Mouse (Mus musculus): Measurements from ENCODE around the gene Mylpf. TPM values are rescaled to one million over a fixed set of nuclear protein-coding genes. Genes with fewer than 3 reads are reported as not detected.

The Mylpf gene
- polyA plus RNA-seq, 1 experiment from 2014 or later: 12.6 TPM

DNA sequence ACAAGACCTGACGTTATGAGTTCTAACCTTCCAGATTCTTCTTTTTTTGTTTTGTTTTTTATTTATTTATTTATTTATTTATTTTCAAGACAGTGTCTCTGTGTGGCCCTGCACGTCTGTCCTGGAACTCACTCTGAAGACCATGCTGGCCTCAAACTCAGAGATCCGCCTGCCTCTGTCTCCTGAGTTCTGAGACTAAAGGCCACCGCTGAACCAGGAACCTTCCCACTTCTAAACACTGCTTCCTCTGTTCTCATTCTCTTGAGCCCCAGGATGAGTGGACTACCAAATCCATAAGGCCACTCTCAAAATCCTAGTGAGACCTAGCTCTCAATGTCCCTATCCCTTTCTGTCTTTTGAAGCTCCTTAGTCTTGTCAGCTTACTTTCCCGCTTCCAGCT, 1.2 kb downstream of the Mylpf start:
- WGBS: 81% methylated on average over 5 of the region's 5 CpGs
- Histone ChIP-seq H3K4me3 (no peak overlapping the region), H3K9me3 (no peaks in the 10 kb centered on the region), H3K36me3 (0 out of 2 replicates have a peak, but pooled peaks cover 7% of the 10 kb centered on the region), H3K27me3 (peaks cover 13% of the 10 kb centered on the region), H3K4me2 (replicated peaks) (peak overlapping the region; percentile 64), H3K27ac (replicated peaks) (peak overlapping the region; percentile 84), H3K9ac (replicated peaks) (peak overlapping the region; percentile 35; the same call in 1 of the 2 replicates), H3K4me1 (peaks cover 28% of the 10 kb centered on the region)
- no peak for ATAC-seq (ENCODE audit: low FRiP score, low read depth)

DNA sequence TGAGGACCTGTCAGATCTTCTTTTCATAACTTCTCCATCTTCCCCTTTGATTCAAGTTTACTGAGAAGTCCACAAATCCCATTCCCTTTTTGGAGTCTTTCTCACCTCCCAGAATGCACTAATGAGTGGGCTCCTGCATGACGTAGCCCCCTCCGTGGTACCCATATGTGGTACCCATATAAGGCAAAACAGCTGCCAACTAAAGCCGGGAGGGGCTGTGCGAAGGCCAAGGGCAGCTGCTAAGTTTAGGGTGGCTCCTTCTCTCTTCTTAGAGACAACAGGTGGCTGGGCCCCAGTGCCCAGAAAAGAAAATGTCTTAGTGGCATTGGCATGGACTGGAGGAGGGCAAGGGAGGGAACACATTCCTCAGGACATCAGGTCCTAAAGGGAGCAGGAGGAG, 1.6 kb downstream of the Mylpf start:
- no peak overlapping the region for H3K9ac ChIP-seq (replicated peaks)
- H3K9me3 ChIP-seq: no peaks in the 10 kb centered on the region
- peaks cover 24% of the 10 kb centered on the region for H3K4me1 ChIP-seq
- H3K36me3 ChIP-seq: 0 out of 2 replicates have a peak, but pooled peaks cover 3% of the 10 kb centered on the region
- peaks cover 16% of the 10 kb centered on the region for H3K27me3 ChIP-seq
- ATAC-seq (ENCODE audit: low FRiP score, low read depth): no peak
- H3K27ac ChIP-seq (replicated peaks): no peak overlapping the region
- 92% methylated on average over 4 of the region's 4 CpGs for WGBS
- no peak overlapping the region for H3K4me2 ChIP-seq (replicated peaks)
- no peak overlapping the region for H3K4me3 ChIP-seq

DNA sequence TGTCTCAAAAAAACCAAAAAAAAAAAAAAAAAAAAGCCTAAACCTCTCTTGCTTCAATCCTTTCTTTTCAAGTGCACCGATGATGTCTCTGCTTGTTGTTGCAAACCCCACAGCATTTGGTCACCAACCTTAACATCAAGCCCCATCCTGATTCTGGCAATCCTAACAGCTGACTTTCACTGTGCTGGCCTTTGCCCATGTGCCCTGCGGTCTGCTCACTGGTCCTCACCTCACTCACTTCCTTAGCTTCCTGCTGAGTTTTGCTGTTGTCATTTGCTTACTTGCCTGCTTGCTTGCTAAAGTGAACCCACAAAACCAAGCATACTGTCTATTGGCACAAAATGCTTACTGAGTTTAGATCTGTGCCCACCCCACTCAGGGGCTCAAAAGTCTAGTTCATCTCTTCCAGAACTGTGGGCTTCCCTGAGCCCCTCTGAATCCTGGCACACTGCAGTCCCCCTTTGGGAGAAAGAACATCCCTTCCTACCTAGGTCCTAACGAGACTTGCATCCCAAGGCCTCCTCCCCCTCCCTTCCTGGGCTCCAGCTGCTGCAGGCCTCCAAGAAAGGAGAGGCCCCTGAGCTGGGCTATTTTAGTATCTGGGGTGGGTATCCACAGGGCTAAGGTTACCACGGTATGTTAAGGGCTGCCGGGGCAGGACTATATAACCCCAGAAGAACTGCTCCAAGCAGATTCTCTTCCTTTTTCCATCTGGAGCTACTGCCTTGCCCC, 2.5 kb downstream of the Mylpf start:
- H3K4me2 ChIP-seq (replicated peaks): no peak overlapping the region
- no peaks in the 10 kb centered on the region for H3K9me3 ChIP-seq
- no peaks in the 10 kb centered on the region for H3K36me3 ChIP-seq
- H3K27me3 ChIP-seq: peaks cover 18% of the 10 kb centered on the region
- peaks cover 18% of the 10 kb centered on the region for H3K4me1 ChIP-seq
- H3K9ac ChIP-seq (replicated peaks): no peak overlapping the region
- 76% methylated on average over 5 of the region's 5 CpGs for WGBS
- H3K27ac ChIP-seq (replicated peaks): no peak overlapping the region
- H3K4me3 ChIP-seq: no peak overlapping the region
- no peak for ATAC-seq (ENCODE audit: low FRiP score, low read depth)

DNA sequence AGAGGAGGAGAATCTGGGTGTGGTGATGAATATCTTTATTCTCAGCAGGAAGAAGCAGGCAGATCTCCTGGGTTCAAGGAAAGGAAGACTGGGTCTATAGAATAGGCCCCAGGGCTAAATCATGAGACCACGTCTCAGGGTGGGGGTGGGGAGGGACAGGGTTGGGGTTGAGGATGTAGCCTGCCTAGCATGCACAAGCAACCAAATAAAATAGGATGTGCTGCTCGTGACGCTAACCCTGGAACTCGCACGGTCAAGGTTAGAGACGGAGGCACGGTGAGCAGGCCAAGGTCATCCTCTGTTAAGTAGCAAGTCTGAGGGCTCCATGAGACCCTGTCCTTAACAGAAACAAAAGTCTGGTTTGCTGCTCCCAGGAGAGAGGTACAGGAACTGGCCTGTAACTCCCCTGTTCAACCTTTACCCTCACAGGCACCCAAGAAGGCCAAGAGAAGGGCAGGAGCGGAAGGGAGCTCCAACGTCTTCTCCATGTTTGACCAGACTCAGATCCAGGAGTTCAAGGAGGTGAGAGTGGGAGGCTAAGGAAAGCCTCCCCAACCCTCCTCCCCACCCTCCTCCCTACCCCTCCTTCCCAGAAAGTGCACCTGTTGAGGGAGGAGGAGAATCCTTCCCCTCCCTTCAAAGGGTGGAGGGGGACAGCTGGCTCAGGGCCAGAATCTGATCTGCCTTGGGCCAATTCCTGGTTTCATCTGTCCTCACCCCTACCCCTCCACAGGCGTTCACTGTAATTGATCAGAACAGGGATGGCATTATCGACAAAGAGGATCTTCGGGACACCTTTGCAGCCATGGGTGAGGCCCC, 4.0 kb downstream of the Mylpf start:
- 91% methylated on average over 12 of the region's 12 CpGs for WGBS
- Histone ChIP-seq H3K36me3 (no peaks in the 10 kb centered on the region), H3K4me3 (no peak overlapping the region), H3K9me3 (no peaks in the 10 kb centered on the region), H3K4me1 (peaks cover 7% of the 10 kb centered on the region), H3K4me2 (replicated peaks) (no peak overlapping the region), H3K27ac (replicated peaks) (no peak overlapping the region), H3K27me3 (peaks cover 18% of the 10 kb centered on the region), H3K9ac (replicated peaks) (no peak overlapping the region)
- no peak for ATAC-seq (ENCODE audit: low FRiP score, low read depth)

DNA sequence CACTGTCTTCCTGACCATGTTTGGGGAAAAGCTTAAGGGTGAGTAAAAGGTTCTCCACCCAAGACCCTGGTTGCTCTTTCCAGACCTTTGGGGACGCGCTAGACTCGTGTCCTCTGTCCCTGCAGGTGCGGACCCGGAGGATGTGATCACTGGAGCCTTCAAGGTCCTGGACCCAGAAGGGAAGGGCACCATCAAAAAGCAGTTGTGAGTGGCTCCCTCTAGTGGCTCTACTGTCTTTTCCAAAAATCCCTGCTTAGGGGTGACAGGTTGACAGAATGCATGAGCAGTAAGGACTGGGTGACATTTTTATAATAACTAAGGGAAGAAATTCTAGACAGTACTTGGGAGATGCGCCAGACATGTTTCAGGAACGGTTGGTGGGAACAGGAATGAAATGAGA, 4.8 kb downstream of the Mylpf start:
- WGBS: 36% methylated on average over 7 of the region's 7 CpGs
- Histone ChIP-seq H3K9me3 (no peaks in the 10 kb centered on the region), H3K27ac (replicated peaks) (no peak overlapping the region), H3K4me1 (peaks cover 7% of the 10 kb centered on the region), H3K4me2 (replicated peaks) (no peak overlapping the region), H3K9ac (replicated peaks) (no peak overlapping the region), H3K27me3 (peaks cover 18% of the 10 kb centered on the region), H3K4me3 (no peak overlapping the region), H3K36me3 (no peaks in the 10 kb centered on the region)
- ATAC-seq (ENCODE audit: low FRiP score, low read depth): no peak

DNA sequence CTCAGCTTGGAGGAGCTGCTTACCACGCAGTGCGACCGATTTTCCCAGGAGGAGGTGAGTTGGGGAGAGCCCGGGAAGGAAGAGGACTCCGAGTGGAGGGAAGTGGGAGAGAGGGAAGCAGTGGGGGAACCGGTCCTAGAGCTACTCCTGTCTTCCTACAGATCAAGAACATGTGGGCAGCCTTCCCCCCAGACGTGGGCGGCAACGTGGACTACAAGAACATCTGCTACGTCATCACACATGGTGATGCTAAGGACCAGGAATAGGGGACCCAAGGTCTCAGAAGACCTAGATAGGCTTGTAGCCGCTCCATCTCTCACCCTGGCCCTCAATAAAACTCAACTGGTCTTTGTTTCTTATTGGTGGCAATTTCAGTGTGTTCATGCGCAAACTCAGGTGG, 5.2 kb downstream of the Mylpf start:
- H3K9me3 ChIP-seq: no peaks in the 10 kb centered on the region
- no peak for ATAC-seq (ENCODE audit: low FRiP score, low read depth)
- H3K4me1 ChIP-seq: peaks cover 7% of the 10 kb centered on the region
- 58% methylated on average over 12 of the region's 12 CpGs for WGBS
- H3K4me3 ChIP-seq: no peak overlapping the region
- no peak overlapping the region for H3K9ac ChIP-seq (replicated peaks)
- H3K27me3 ChIP-seq: peaks cover 18% of the 10 kb centered on the region
- H3K4me2 ChIP-seq (replicated peaks): no peak overlapping the region
- no peak overlapping the region for H3K27ac ChIP-seq (replicated peaks)
- H3K36me3 ChIP-seq: no peaks in the 10 kb centered on the region

DNA sequence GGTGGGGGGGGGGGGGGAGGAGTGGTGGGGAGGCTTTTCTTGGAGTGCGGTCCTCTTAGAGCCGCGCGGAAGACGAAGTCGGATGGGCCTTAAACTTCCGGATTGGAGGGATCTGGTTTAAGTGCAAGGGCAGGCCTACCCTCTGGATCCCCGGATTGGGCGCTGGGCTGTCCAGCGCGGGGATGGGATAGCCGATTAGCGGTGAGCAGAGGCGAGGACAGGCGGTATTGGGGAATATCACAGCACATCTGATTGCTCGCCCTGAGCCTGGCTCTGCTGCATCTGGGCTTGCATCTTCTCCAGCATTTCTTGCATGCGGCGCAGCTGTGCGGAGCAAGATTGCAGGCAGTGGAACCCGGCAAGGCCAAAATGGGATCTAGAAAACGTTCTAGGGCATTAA, 5.8 kb downstream of the Mylpf start:
- Histone ChIP-seq H3K4me1 (peaks cover 2% of the 10 kb centered on the region), H3K9ac (replicated peaks) (no peak overlapping the region), H3K9me3 (no peaks in the 10 kb centered on the region), H3K4me3 (no peak overlapping the region), H3K4me2 (replicated peaks) (peak overlapping the region; percentile 41; the same call in 1 of the 2 replicates), H3K27ac (replicated peaks) (no peak overlapping the region), H3K36me3 (no peaks in the 10 kb centered on the region), H3K27me3 (peaks cover 18% of the 10 kb centered on the region)
- ATAC-seq (ENCODE audit: low FRiP score, low read depth): no peak
- 37% methylated on average over 21 of the region's 21 CpGs for WGBS

DNA sequence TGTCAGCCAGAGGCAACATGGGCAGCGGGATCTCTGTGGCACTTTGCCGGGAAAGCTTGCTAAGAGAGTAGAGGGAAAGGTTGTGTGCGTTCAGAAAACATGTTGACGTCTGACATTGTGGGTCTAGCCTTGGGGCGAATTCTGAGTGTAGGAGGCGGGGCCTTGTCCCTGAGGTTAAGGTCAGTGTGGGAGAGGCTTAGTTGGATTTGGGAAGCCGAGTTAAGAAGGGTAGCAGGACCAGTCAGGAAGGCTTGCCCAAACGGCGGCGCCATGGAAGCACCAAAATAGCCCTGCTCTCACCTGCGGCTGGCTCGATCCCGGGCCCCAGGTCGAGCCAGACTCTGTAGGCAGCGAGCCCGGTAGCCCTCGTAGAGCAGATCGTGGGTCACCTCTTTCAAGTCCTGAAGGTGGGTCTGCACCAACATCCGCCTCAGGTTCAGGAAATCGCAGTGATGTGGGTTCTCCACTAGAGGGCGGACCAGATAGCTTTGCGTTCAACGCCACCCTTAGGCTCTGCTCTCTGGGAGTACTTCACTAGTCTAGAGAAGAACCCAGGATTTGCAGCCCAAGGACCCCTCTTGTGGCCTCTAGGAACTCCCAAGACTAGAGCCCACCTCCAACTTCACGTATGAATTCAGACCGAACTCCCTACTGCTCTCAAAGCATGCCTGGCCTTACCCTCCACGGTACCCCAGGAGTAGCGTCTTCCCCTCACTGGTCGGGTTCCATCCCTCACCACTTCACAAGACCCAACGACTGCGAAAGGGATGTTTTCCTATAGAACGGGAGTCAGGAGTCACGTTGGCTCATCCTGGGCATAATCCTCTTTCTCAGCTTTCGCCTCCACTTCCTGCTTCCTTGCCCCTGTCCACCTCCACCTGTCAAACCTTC, 6.5 kb downstream of the Mylpf start:
- H3K4me3 ChIP-seq: peak overlapping the region; percentile 14; the same call in 1 of the 2 replicates
- ATAC-seq (ENCODE audit: low FRiP score, low read depth): no peak

DNA sequence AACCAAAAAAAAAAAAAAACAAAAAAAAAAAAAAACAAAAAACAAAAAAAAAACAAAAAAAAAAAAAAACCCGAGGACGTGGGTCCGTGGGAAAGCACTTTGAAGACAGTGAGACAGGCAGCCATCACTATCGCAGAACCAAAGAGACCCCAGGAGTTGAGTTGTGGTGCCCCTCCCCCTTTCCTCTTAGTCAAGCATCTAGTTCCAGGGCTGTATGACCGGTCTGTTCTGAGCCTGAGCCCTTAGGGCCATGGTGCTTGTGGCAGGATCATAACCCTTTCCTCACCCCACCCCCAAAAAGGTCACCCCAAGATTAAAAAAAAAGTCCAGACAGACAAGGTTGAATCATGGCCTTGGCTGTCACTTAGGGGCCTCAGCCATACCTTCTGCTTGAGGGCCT, 7.6 kb downstream of the Mylpf start:
- peaks cover 18% of the 10 kb centered on the region for H3K27me3 ChIP-seq
- 95% methylated on average over 5 of the region's 5 CpGs for WGBS
- H3K27ac ChIP-seq (replicated peaks): no peak overlapping the region
- H3K9ac ChIP-seq (replicated peaks): no peak overlapping the region
- no peaks in the 10 kb centered on the region for H3K4me1 ChIP-seq
- no peak overlapping the region for H3K4me2 ChIP-seq (replicated peaks)
- no peak for ATAC-seq (ENCODE audit: low FRiP score, low read depth)
- no peaks in the 10 kb centered on the region for H3K36me3 ChIP-seq
- H3K4me3 ChIP-seq: no peak overlapping the region
- H3K9me3 ChIP-seq: no peaks in the 10 kb centered on the region

More for the DNA sequence above, 6.5 kb downstream of the Mylpf start:
- H3K9ac ChIP-seq (replicated peaks): no peak overlapping the region
- peaks cover 18% of the 10 kb centered on the region for H3K27me3 ChIP-seq
- no peak overlapping the region for H3K27ac ChIP-seq (replicated peaks)
- H3K36me3 ChIP-seq: no peaks in the 10 kb centered on the region
- H3K4me2 ChIP-seq (replicated peaks): peak overlapping the region; percentile 41
- 25% methylated on average over 33 of the region's 33 CpGs for WGBS
- no peaks in the 10 kb centered on the region for H3K9me3 ChIP-seq
- no peaks in the 10 kb centered on the region for H3K4me1 ChIP-seq

DNA sequence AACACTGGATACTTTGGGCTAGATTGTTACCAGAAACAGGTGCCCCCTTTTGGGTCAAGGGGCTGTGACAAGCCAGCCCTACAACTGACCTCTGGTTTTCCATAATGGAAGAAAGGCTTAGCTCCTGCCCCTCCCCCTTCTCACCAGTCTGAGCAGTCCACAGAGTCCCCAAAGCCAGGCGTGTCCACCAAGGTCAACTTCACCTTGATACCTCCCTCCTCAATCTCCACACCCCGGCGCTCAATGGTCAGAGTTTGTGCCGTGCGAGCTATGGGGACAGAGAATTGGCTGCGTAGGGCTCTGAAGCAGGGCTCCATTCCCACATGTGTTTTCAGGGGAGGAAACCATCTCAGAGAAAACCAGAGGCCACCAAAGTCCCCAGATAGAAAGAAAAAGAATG, 8.8 kb downstream of the Mylpf start:
- Histone ChIP-seq H3K9me3 (no peaks in the 10 kb centered on the region), H3K4me1 (no peaks in the 10 kb centered on the region), H3K4me3 (no peak overlapping the region), H3K36me3 (no peaks in the 10 kb centered on the region), H3K9ac (replicated peaks) (no peak overlapping the region), H3K27ac (replicated peaks) (no peak overlapping the region), H3K27me3 (peaks cover 18% of the 10 kb centered on the region), H3K4me2 (replicated peaks) (no peak overlapping the region)
- ATAC-seq (ENCODE audit: low FRiP score, low read depth): no peak
- whole genome bisulfite sequencing: 87% methylated on average over 6 of the region's 6 CpGs

DNA sequence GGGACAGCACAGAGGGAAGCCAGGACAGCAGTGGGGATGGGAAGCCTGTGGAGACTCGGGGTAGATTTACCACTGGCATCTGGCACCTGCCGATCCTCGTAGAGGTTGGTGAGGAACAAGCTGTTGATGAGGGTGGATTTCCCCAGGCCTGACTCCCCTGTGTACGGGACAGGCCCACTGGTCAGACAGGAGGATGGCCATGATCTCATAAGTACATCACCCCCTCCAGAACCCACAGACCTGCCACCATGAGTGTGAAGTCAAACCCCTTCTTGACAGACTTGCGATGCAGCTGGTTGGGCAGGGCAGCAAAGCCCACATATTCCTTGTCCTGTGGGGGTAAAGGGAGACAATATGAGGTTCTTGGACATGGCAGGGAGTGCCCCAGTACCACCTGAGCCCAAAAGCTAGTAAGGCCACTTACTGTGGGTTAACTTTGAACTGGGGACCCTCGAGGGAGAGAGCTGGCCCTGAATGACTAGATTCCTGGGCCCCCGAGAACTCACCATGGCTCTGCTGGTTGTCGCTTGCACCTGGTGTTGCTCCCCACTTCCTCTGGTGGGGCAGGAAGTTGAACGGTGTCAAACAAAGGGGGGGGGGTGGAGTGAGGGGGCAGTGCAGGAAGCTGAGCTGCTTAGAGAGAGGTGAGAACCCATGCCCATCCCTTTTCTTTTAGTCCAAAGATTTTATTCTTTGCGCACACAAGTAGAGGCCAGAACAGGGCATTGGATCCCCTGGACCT, 9.4 kb downstream of the Mylpf start:
- no peak overlapping the region for H3K4me3 ChIP-seq
- ATAC-seq (ENCODE audit: low FRiP score, low read depth): no peak
- H3K4me1 ChIP-seq: no peaks in the 10 kb centered on the region
- no peaks in the 10 kb centered on the region for H3K36me3 ChIP-seq
- H3K9me3 ChIP-seq: no peaks in the 10 kb centered on the region
- H3K27ac ChIP-seq (replicated peaks): no peak overlapping the region
- no peak overlapping the region for H3K9ac ChIP-seq (replicated peaks)
- WGBS: 91% methylated on average over 10 of the region's 10 CpGs
- H3K4me2 ChIP-seq (replicated peaks): no peak overlapping the region
- H3K27me3 ChIP-seq: peaks cover 18% of the 10 kb centered on the region
